ENCODE assay signal across 9 mouse cellular contexts in genomic region chr10:122183025-122183424, GRCm38 (mm10).
DNase-seq lines count a peak whose midpoint lies in the region; ATAC-seq and TF ChIP-seq lines count a peak whose summit lies in the region.
"Had no signal": no experiment of that assay in that cellular context is flagged by ENCODE, and none has a peak within 500 bp of the region (broad histone marks: within the 10 kb centered on the region; RNA-seq: fewer than 3 reads in every experiment).

No protein-coding gene starts in this region.

- WGBS in forebrain, postnatal 0 days = 27% methylated on average over 4 of the region's 4 CpGs
- 35% methylated on average over 4 of the region's 4 CpGs for WGBS in forebrain, embryonic 10.5 days
- WGBS in midbrain, embryonic 11.5 days = 42% methylated on average over 4 of the region's 4 CpGs

- no peaks in the 10 kb centered on the region for H3K36me3 ChIP-seq in forebrain, postnatal 0 days (ENCODE audit: insufficient read depth)
- H3K36me3 ChIP-seq in forebrain, embryonic 10.5 days (replicated peaks) = no peaks in the 10 kb centered on the region
- H3K36me3 ChIP-seq in midbrain, embryonic 11.5 days (ENCODE audit: control insufficient read depth, insufficient read depth, low read length) = no peaks in the 10 kb centered on the region
- H3K36me3 ChIP-seq: embryonic facial prominence, embryonic 12.5 days had no signal

- TF ChIP-seq CTCF in forebrain, postnatal 0 days (IDR thresholded peaks at IDR 0.05; ENCODE audit: low read depth) = peak; percentile 71

- no peaks in the 10 kb centered on the region for H3K9me3 ChIP-seq in forebrain, postnatal 0 days (ENCODE audit: low read length)
- H3K9me3 ChIP-seq in forebrain, embryonic 10.5 days = no peaks in the 10 kb centered on the region
- no peaks in the 10 kb centered on the region for H3K9me3 ChIP-seq in midbrain, embryonic 11.5 days (ENCODE audit: control insufficient read depth, low read length)
- H3K9me3 ChIP-seq: embryonic facial prominence, embryonic 12.5 days had no signal

- H3K9ac ChIP-seq in forebrain, postnatal 0 days = no peak overlapping the region
- H3K9ac ChIP-seq in midbrain, embryonic 11.5 days (ENCODE audit: low read length) = no peak overlapping the region
- H3K9ac ChIP-seq: embryonic facial prominence, embryonic 12.5 days had no signal

- H3K4me3 ChIP-seq in forebrain, postnatal 0 days (ENCODE audit: low read depth, low read length) = no peak overlapping the region
- no peak overlapping the region for H3K4me3 ChIP-seq in forebrain, embryonic 10.5 days
- no peak overlapping the region for H3K4me3 ChIP-seq in midbrain, embryonic 11.5 days (ENCODE audit: low read depth, low read length)
- H3K4me3 ChIP-seq: embryonic facial prominence, embryonic 12.5 days had no signal

- DNase-seq in forebrain, postnatal 0 days = peak; percentile 71
- DNase-seq in forebrain, embryonic 10.5 days (ENCODE audit: extremely low spot score, low spot score) = no peak
- peak; percentile 14 for DNase-seq in ovary, postnatal 36 days (ENCODE audit: low spot score)
- no peak for DNase-seq in ovary, postnatal 10 days (ENCODE audit: low spot score)
- DNase-seq in embryo, embryonic 11.5 days (ENCODE audit: low read depth, low spot score) = peak; percentile 2
- peak; percentile 12 to 41 for DNase-seq in layer of hippocampus, postnatal 36 days
- no peak for DNase-seq in midbrain, embryonic 11.5 days (ENCODE audit: low spot score, missing footprints)

- H3K4me2 ChIP-seq in forebrain, postnatal 0 days (ENCODE audit: low read depth) = no peak overlapping the region
- H3K4me2 ChIP-seq in midbrain, embryonic 11.5 days = no peak overlapping the region
- H3K4me2 ChIP-seq: embryonic facial prominence, embryonic 12.5 days had no signal

- ATAC-seq in forebrain, postnatal 0 days = peak; percentile 66
- ATAC-seq in midbrain, embryonic 11.5 days (ENCODE audit: low FRiP score) = no peak
- ATAC-seq in cerebellum, adult (ENCODE audit: insufficient number of reproducible peaks, low FRiP score, low TSS enrichment) = no peak

- H3K27me3 ChIP-seq in forebrain, postnatal 0 days (ENCODE audit: insufficient read depth, low read length) = no peaks in the 10 kb centered on the region
- no peaks in the 10 kb centered on the region for H3K27me3 ChIP-seq in forebrain, embryonic 10.5 days (ENCODE audit: poor library complexity, severe bottlenecking)
- H3K27me3 ChIP-seq in midbrain, embryonic 11.5 days (ENCODE audit: control insufficient read depth, insufficient read depth, low read length) = no peaks in the 10 kb centered on the region
- H3K27me3 ChIP-seq: embryonic facial prominence, embryonic 12.5 days had no signal

- no peaks in the 10 kb centered on the region for H3K4me1 ChIP-seq in forebrain, postnatal 0 days (ENCODE audit: insufficient read depth)
- no peaks in the 10 kb centered on the region for H3K4me1 ChIP-seq in forebrain, embryonic 10.5 days
- H3K4me1 ChIP-seq in midbrain, embryonic 11.5 days (ENCODE audit: control insufficient read depth, insufficient read depth, low read length) = no peaks in the 10 kb centered on the region
- H3K4me1 ChIP-seq: embryonic facial prominence, embryonic 12.5 days had no signal

- no peak overlapping the region for H3K27ac ChIP-seq in forebrain, postnatal 0 days (ENCODE audit: low read depth, low read length)
- H3K27ac ChIP-seq in forebrain, embryonic 10.5 days = no peak overlapping the region
- H3K27ac ChIP-seq in midbrain, embryonic 11.5 days (ENCODE audit: low read depth, low read length) = no peak overlapping the region
- H3K27ac ChIP-seq: embryonic facial prominence, embryonic 12.5 days had no signal

Comparison
In these comparisons a context has a peak if more than half of its experiments do, and no peak if none do; other contexts are left out.
1. DNase-seq: peak in forebrain, postnatal 0 days (single experiment), ovary, postnatal 36 days (single experiment), embryo, embryonic 11.5 days (single experiment) and layer of hippocampus, postnatal 36 days (2 of 2); none in forebrain, embryonic 10.5 days (single experiment), ovary, postnatal 10 days (single experiment) and midbrain, embryonic 11.5 days (single experiment).